Mouse (Mus musculus): Measurements from ENCODE around the gene Fam135a. TPM values are rescaled to one million over a fixed set of nuclear protein-coding genes. Genes with fewer than 3 reads are reported as not detected.

Gene Fam135a
- polyA plus RNA-seq (2015; fragmentation: Nextera tagmentation; extraction: Ambion mirVana): 22.2 and 26.1 TPM in 2 replicates

- Histone ChIP-seq H3K9ac (peak within 1 kb of the TSS; percentile 89), H3K4me3 (peak within 1 kb of the TSS; percentile 93), H3K36me3 (no peaks in the 10 kb centered on the region), H3K9me3 (replicated peaks) (no peaks in the 10 kb centered on the region), H3K27ac (peak within 1 kb of the TSS; percentile 84), H3K4me2 (peak within 1 kb of the TSS; percentile 68), H3K4me1 (replicated peaks) (peaks cover 4% of the 10 kb centered on the region; the same call in 1 of the 2 replicates), H3K27me3 (no peaks in the 10 kb centered on the region)
- peak; percentile 96 for ATAC-seq (replicated peaks; ENCODE audit: insufficient number of reproducible peaks, insufficient read depth, low FRiP score, low read depth)
- WGBS: under 1% methylated on average over 73 of the region's 88 CpGs
Observed at GRCm38 (mm10) chr1:24099926-24100869, at the start of gene Fam135a. Gene Fam135a, minus strand, starts transcription at chr1:24100341.

DNA sequence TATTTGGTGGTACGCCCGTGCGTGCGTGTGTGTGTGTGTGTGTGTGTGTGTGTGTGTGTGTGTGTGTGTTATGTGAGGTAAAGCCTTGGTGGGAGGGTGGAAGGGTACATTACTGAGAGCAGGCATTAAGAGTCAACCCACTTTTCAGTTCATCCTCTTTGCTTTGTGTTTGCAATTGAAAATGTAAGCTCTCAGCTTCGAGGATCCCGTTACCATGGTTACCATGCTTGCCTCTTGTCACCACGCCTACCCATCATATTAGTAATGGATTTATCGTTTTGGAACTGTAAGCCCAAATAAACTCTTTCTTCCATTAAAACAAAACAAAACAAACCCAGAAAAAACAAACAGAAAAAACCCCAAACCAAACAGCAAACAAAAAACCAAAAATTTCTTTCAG lies 43.4 kb upstream of the Fam135a start:
- no peaks in the 10 kb centered on the region for H3K36me3 ChIP-seq
- H3K4me3 ChIP-seq: no peak overlapping the region
- no peak for ATAC-seq (replicated peaks; ENCODE audit: insufficient number of reproducible peaks, insufficient read depth, low FRiP score, low read depth)
- H3K27ac ChIP-seq: no peak overlapping the region
- no peak overlapping the region for H3K9ac ChIP-seq
- H3K4me2 ChIP-seq: no peak overlapping the region
- H3K9me3 ChIP-seq (replicated peaks): no peaks in the 10 kb centered on the region
- whole genome bisulfite sequencing: 80% methylated on average over 8 of the region's 8 CpGs
- no peaks in the 10 kb centered on the region for H3K4me1 ChIP-seq (replicated peaks)
- H3K27me3 ChIP-seq: no peaks in the 10 kb centered on the region

DNA sequence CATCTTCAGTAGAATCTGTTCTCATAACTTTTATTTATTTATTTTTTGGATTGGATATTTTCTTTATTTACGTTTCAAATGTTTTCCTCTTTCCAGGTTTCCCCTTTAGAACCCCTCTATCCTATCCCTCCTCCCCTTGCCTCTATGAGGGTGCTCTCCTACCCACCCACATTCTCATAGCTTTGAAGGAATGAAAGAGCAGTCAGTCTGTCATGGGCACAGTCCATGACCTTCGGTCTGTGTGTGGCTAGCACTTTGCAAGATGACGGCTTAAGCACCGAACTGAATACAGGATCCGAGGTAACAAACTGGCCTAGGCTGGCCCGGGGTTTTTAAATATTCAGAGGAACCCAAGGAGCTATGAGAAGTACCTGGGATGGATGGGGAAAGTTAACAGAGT lies 40.4 kb upstream of the Fam135a start:
- no peak for ATAC-seq (replicated peaks; ENCODE audit: insufficient number of reproducible peaks, insufficient read depth, low FRiP score, low read depth)
- H3K9me3 ChIP-seq (replicated peaks): no peaks in the 10 kb centered on the region
- H3K4me3 ChIP-seq: no peak overlapping the region
- no peak overlapping the region for H3K27ac ChIP-seq
- WGBS: 76% methylated on average over 6 of the region's 6 CpGs
- no peak overlapping the region for H3K4me2 ChIP-seq
- no peaks in the 10 kb centered on the region for H3K4me1 ChIP-seq (replicated peaks)
- H3K27me3 ChIP-seq: no peaks in the 10 kb centered on the region
- H3K36me3 ChIP-seq: no peaks in the 10 kb centered on the region
- no peak overlapping the region for H3K9ac ChIP-seq

GRCm38 (mm10) chr1:24137133-24137532 lies 37.0 kb upstream of the Fam135a start:
- Histone ChIP-seq H3K4me3 (no peak overlapping the region), H3K36me3 (no peaks in the 10 kb centered on the region), H3K9me3 (replicated peaks) (no peaks in the 10 kb centered on the region), H3K27me3 (no peaks in the 10 kb centered on the region), H3K4me2 (no peak overlapping the region), H3K27ac (no peak overlapping the region), H3K9ac (no peak overlapping the region), H3K4me1 (replicated peaks) (no peaks in the 10 kb centered on the region)
- no peak for ATAC-seq (replicated peaks; ENCODE audit: insufficient number of reproducible peaks, insufficient read depth, low FRiP score, low read depth)
- WGBS: 1% methylated on average over 3 of the region's 3 CpGs

DNA sequence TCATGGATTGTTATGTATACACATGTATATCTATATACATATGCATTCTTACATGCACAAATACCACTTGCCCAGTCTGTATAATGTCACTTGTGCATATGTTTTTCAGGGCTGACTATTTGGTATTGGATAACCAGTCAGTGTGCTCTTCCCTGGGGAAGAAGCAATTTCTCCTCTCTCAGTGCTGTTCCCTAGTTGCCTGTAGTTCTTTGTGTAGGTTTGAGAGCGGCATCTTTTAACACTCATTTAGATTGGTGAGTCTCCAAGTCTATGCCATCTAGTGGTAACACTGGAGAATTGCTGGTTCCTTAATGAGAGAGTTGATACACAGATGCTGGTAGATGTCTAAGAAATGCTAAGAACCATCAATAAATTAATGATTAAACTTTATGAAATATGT lies 34.7 kb upstream of the Fam135a start:
- 6% methylated on average over 1 of the region's 1 CpGs for WGBS

DNA sequence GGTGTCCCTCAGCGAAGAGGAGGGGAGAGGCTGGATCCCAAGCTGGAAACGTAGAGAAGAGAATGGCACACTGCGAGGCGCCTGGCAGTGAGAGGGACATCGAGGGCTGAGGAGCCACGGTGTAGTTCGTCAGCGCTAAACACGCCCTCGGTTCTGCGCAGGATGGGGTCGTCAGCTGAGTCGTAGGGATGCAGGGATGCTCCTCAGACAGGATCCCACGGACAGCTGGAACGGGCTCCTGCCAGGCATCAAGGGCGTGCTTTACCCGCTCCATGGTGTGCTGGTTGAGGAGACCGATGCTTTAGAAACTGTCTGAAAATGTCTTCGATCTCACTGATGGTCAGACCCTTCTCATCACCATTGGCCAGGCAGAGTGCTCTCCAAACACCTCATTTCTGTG lies 33.7 kb upstream of the Fam135a start:
- no peak for ATAC-seq (replicated peaks; ENCODE audit: insufficient number of reproducible peaks, insufficient read depth, low FRiP score, low read depth)
- no peak overlapping the region for H3K9ac ChIP-seq
- no peaks in the 10 kb centered on the region for H3K27me3 ChIP-seq
- H3K9me3 ChIP-seq (replicated peaks): no peaks in the 10 kb centered on the region
- H3K27ac ChIP-seq: no peak overlapping the region
- H3K4me3 ChIP-seq: no peak overlapping the region
- 38% methylated on average over 19 of the region's 19 CpGs for WGBS
- no peaks in the 10 kb centered on the region for H3K36me3 ChIP-seq
- H3K4me2 ChIP-seq: no peak overlapping the region
- no peaks in the 10 kb centered on the region for H3K4me1 ChIP-seq (replicated peaks)

More for the DNA sequence above, 34.7 kb upstream of the Fam135a start:
- no peak for ATAC-seq (replicated peaks; ENCODE audit: insufficient number of reproducible peaks, insufficient read depth, low FRiP score, low read depth)
- no peaks in the 10 kb centered on the region for H3K9me3 ChIP-seq (replicated peaks)
- H3K4me3 ChIP-seq: no peak overlapping the region
- no peak overlapping the region for H3K4me2 ChIP-seq
- no peaks in the 10 kb centered on the region for H3K4me1 ChIP-seq (replicated peaks)
- H3K27me3 ChIP-seq: no peaks in the 10 kb centered on the region
- H3K27ac ChIP-seq: no peak overlapping the region
- no peaks in the 10 kb centered on the region for H3K36me3 ChIP-seq
- H3K9ac ChIP-seq: no peak overlapping the region

- no peak for ATAC-seq (replicated peaks; ENCODE audit: insufficient number of reproducible peaks, insufficient read depth, low FRiP score, low read depth)
- no peak overlapping the region for H3K4me3 ChIP-seq
Observed at GRCm38 (mm10) chr1:24127866-24128265, 27.7 kb upstream of the Fam135a start.

DNA sequence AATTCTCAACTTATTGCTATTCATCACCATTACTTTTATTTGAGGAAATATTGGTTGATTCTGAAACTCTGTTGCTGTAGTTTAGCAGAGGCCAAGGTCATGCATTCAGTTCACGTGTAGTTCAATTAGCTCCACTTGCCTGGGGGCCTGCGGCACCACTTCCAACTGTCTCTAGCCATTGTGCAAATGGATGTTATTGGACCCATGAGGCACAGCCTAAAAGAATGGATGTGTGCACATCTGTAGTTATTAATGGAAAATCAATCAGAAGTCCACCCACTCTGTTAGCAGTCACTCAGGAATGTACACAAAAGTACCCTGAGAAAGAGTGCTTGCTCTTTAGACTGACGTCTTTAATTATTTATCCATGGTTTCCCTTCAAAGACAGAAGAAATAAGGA lies 24.5 kb upstream of the Fam135a start:
- no peaks in the 10 kb centered on the region for H3K4me1 ChIP-seq (replicated peaks)
- ATAC-seq (replicated peaks; ENCODE audit: insufficient number of reproducible peaks, insufficient read depth, low FRiP score, low read depth): no peak
- H3K9me3 ChIP-seq (replicated peaks): no peaks in the 10 kb centered on the region
- WGBS: 78% methylated on average over 3 of the region's 3 CpGs
- H3K27me3 ChIP-seq: no peaks in the 10 kb centered on the region
- H3K4me2 ChIP-seq: no peak overlapping the region
- no peaks in the 10 kb centered on the region for H3K36me3 ChIP-seq
- H3K4me3 ChIP-seq: no peak overlapping the region
- H3K27ac ChIP-seq: no peak overlapping the region
- no peak overlapping the region for H3K9ac ChIP-seq

More at GRCm38 (mm10) chr1:24127866-24128265, 27.7 kb upstream of the Fam135a start:
- Histone ChIP-seq H3K36me3 (no peaks in the 10 kb centered on the region), H3K9ac (no peak overlapping the region), H3K9me3 (replicated peaks) (no peaks in the 10 kb centered on the region), H3K27me3 (no peaks in the 10 kb centered on the region), H3K27ac (no peak overlapping the region), H3K4me1 (replicated peaks) (no peaks in the 10 kb centered on the region), H3K4me2 (no peak overlapping the region)
- WGBS: 54% methylated on average over 6 of the region's 6 CpGs

GRCm38 (mm10) chr1:24122582-24122981 lies 22.4 kb upstream of the Fam135a start:
- 73% methylated on average over 1 of the region's 1 CpGs for WGBS
- H3K27me3 ChIP-seq: no peaks in the 10 kb centered on the region
- H3K9me3 ChIP-seq (replicated peaks): no peaks in the 10 kb centered on the region
- ATAC-seq (replicated peaks; ENCODE audit: insufficient number of reproducible peaks, insufficient read depth, low FRiP score, low read depth): no peak
- H3K27ac ChIP-seq: no peak overlapping the region
- H3K4me2 ChIP-seq: no peak overlapping the region
- no peaks in the 10 kb centered on the region for H3K4me1 ChIP-seq (replicated peaks)
- no peak overlapping the region for H3K4me3 ChIP-seq
- no peaks in the 10 kb centered on the region for H3K36me3 ChIP-seq
- no peak overlapping the region for H3K9ac ChIP-seq

DNA sequence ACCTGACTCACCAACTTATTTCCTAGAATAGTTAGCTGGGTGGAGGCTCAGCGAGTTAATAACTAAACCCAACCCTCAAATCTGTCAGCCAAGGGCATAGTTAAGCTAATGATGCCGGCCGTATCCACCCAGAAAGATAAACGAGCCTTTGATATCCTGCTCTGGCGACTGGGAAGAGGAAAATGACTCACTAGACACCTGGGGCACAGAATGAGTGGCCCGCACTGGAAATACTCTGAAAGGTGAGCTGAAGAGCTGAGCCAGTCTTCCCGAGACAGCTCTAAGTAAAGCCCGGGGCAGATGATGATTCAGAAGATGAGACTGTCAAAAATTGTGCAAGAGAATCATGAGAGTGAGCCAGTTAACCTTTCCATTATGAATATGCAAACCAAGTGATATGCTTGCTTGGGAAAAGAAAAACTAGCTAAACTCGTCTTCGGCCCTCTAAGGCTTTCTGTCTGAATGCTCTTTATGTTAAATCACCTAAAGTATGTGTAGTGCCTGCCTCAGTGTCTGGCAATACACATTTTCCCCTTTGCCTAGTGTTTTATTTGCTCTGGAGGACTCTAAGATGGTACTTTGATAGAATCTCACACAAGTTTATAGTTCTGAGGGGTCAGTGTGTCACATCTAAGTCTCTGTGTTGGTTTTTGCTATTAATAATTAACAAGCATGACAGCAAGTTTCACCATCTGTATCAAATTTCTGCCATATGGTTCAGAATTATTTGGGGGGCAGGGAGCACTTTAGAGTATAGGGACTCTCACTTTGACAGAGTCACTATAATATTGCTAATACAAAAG lies 8.0 kb upstream of the Fam135a start:
- 24% methylated on average over 10 of the region's 10 CpGs for WGBS
- no peaks in the 10 kb centered on the region for H3K9me3 ChIP-seq (replicated peaks)
- H3K4me2 ChIP-seq: peak overlapping the region; percentile 44; the same call in 1 of the 2 replicates
- no peak overlapping the region for H3K27ac ChIP-seq
- ATAC-seq (replicated peaks; ENCODE audit: insufficient number of reproducible peaks, insufficient read depth, low FRiP score, low read depth): no peak
- H3K27me3 ChIP-seq: no peaks in the 10 kb centered on the region
- no peaks in the 10 kb centered on the region for H3K36me3 ChIP-seq
- H3K9ac ChIP-seq: no peak overlapping the region
- H3K4me3 ChIP-seq: no peak overlapping the region
- 0 out of 2 replicates have a peak, but pooled peaks cover 8% of the 10 kb centered on the region for H3K4me1 ChIP-seq (replicated peaks)

DNA sequence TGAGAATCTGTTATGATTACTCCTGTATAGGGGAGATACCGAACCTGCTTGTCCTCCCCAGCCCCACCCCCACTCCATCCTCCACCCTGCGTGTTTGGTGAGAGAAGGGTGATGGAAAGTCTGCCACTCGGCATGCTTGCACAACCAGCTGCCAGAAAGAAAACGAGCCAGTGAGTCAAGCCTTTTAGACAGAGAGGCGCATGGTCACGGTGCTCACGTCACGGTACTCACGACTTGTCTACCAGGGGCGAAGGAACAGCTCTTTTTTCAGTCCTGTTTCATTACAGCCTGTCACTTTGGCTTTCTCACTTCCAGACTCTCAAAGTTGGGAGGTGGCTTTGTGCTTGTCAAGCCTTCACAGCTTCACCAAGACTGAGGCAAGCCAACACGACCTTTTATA lies 7.2 kb upstream of the Fam135a start:
- Histone ChIP-seq H3K36me3 (no peaks in the 10 kb centered on the region), H3K4me2 (peak overlapping the region; percentile 44), H3K27me3 (no peaks in the 10 kb centered on the region), H3K9ac (no peak overlapping the region), H3K9me3 (replicated peaks) (no peaks in the 10 kb centered on the region), H3K4me3 (no peak overlapping the region), H3K4me1 (replicated peaks) (0 out of 2 replicates have a peak, but pooled peaks cover 8% of the 10 kb centered on the region), H3K27ac (no peak overlapping the region)
- 20% methylated on average over 11 of the region's 11 CpGs for WGBS
- no peak for ATAC-seq (replicated peaks; ENCODE audit: insufficient number of reproducible peaks, insufficient read depth, low FRiP score, low read depth)

All from heart, embryonic 15.5 days (tissue).